Mouse (Mus musculus) brain, embryonic 14.5 days (tissue): ENCODE measurements around the gene Gpd2. TPM values are rescaled to one million over a fixed set of nuclear protein-coding genes. Genes with fewer than 3 reads are reported as not detected.
A peak's percentile ranks its signal among the peaks of the same experiment; 100 is the strongest.

Source experiments
- DNase-seq: peaks from one replicate; pipeline ENCODE4 v3.0.0-alpha.2; 2011; ENCODE audit warnings: low read depth
- CTCF ChIP-seq: fragments of 200-500 bp; IDR thresholded peaks from 2 replicates; pipeline ENCODE4 v1.5.1; 2012; ENCODE audit warnings: inconsistent platforms, mild to moderate bottlenecking, moderate library complexity, borderline replicate concordance; ENCODE audit not compliant: insufficient read depth, insufficient read length; ENCODE audit errors: extremely low read depth
- POLR2A ChIP-seq: fragments of 200-500 bp; IDR thresholded peaks from 2 replicates; pipeline ENCODE4 v1.6.1; 2012; ENCODE audit warnings: mild to moderate bottlenecking, inconsistent platforms, borderline replicate concordance; ENCODE audit not compliant: poor library complexity, insufficient read depth, insufficient read length, severe bottlenecking; ENCODE audit errors: extremely low read depth
- polyA plus RNA-seq: library from polyadenylated mRNA; depleted of rRNA; stranded (reverse); fragments of >200 nt; gene quantifications from 2 replicates; pipeline ENCODE4 v1.2.3, GENCODE M21; 2012

Gpd2 gene
- polyA plus RNA-seq, 1 experiment: 10.7 TPM

- no peak for TF ChIP-seq POLR2A
- TF ChIP-seq CTCF: no peak
- no peak for DNase-seq
Measured at GRCm38 (mm10) chr2:57280190-57280723, 42.8 kb downstream of the Gpd2 start.

- TF ChIP-seq CTCF (no peak), POLR2A (no peak)
- DNase-seq: peak; percentile 87
Measured at GRCm38 (mm10) chr2:57283791-57284190, 46.4 kb downstream of the Gpd2 start.

- TF ChIP-seq CTCF (no peak), POLR2A (no peak)
- DNase-seq: peak; percentile 39
Measured at GRCm38 (mm10) chr2:57285197-57285596, 47.8 kb downstream of the Gpd2 start.

- TF ChIP-seq CTCF (no peak), POLR2A (no peak)
- no peak for DNase-seq
Measured at GRCm38 (mm10) chr2:57287986-57288385, 50.6 kb downstream of the Gpd2 start.

GRCm38 (mm10) chr2:57293571-57293970 lies 56.1 kb downstream of the Gpd2 start:
- DNase-seq: no peak
- no peak for TF ChIP-seq CTCF
- TF ChIP-seq POLR2A: no peak

GRCm38 (mm10) chr2:57296069-57296468 lies 58.6 kb downstream of the Gpd2 start:
- DNase-seq: no peak
- TF ChIP-seq CTCF (no peak), POLR2A (no peak)

- TF ChIP-seq POLR2A (no peak), CTCF (no peak)
- no peak for DNase-seq
Measured at GRCm38 (mm10) chr2:57297226-57297625, 59.8 kb downstream of the Gpd2 start.

- peak; percentile 53 for DNase-seq
- TF ChIP-seq POLR2A (no peak), CTCF (no peak)
Measured at GRCm38 (mm10) chr2:57301539-57301938, 64.1 kb downstream of the Gpd2 start.

- TF ChIP-seq POLR2A: no peak
- peak; percentile 18 for DNase-seq
Measured at GRCm38 (mm10) chr2:57304212-57304611, 66.8 kb downstream of the Gpd2 start.

GRCm38 (mm10) chr2:57312268-57312797 lies 74.9 kb downstream of the Gpd2 start:
- no peak for TF ChIP-seq CTCF
- no peak for TF ChIP-seq POLR2A
- peak; percentile 42 for DNase-seq

- no peak for DNase-seq
Measured at GRCm38 (mm10) chr2:57316055-57316454, 78.6 kb downstream of the Gpd2 start.

GRCm38 (mm10) chr2:57318336-57318735 lies 80.9 kb downstream of the Gpd2 start:
- DNase-seq: no peak
- no peak for TF ChIP-seq POLR2A
- no peak for TF ChIP-seq CTCF

More at GRCm38 (mm10) chr2:57316055-57316454, 78.6 kb downstream of the Gpd2 start:
- TF ChIP-seq CTCF (peak; percentile 54; the same call in 1 of the 2 replicates), POLR2A (no peak)

GRCm38 (mm10) chr2:57326091-57326490 lies 88.7 kb downstream of the Gpd2 start:
- TF ChIP-seq POLR2A (no peak), CTCF (no peak)
- DNase-seq: no peak

GRCm38 (mm10) chr2:57329327-57329726 lies 91.9 kb downstream of the Gpd2 start:
- no peak for DNase-seq
- TF ChIP-seq POLR2A (no peak), CTCF (no peak)
